Mouse (Mus musculus) adrenal gland (tissue): Measurements from ENCODE around the gene Vps37b.

Experiments used
- intact Hi-C: fragments of 180-260 bp; cut with DNase I; formaldehyde crosslinking; loops from one replicate; pipeline ENCODE4 v1.15.1; 2025
- microRNA-seq, 2 experiments: library from miRNA; unstranded; fragments of <30 nt; microRNA quantifications; one replicate each; pipeline ENCODE4; 2019

Vps37b gene

DNA sequence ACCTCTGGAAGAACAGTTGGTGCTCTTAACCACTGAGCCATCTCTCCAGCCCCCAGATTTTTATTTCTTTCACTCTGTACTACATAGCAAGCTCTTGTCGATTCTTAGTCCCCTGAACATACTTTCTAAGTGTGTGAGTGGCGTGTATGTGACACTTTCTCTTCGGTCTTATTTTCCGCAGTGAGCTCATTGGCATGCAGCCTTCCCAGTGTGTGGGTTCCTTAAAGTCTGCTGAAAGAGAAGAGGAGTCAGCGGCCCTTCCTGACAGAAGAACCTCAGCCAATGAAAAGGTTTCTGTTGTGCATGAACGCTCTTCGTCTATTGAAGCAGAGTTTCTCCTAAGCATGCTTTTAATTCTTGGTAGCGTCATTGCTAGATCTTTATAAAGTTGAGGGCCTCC is 74.9 kb downstream of the Vps37b start:
- intact Hi-C loops: no loop called here

Small RNA genes lying within 50 kb of the gene (microRNA-seq; reads per million reads assigned to microRNA genes)
- 0.23 to 0.37 reads per million in 2 experiments for gene Mir7032
